Mouse (Mus musculus) cerebellum, adult 18-20 months (tissue): Measurements from ENCODE around the gene D030056L22Rik.

Experiments
- DNase-seq, 2 experiments: peaks; one replicate each; pipeline ENCODE4 v3.0.0; 2021

D030056L22Rik gene

DNA sequence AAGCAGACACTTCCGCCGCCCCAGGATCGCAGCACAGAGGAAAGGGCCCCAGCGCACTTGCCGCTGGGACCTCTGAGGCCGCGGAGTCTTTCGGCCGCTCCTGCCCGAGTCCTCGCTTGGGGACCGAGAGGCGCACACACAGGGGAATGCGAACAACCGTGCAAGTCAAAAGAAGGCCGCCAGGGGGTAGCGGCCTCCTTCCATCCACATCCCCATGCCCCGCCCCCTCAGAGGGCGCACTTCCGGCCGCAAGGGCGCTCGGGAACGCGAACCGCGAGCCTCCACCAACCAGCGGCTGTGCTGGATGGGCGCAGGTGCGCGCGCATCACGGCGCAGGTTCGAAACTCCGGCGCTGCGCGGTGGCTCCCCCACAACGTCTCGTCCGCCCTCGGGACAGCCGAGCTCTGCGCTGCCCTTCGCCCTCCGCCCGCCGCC is at the start of gene D030056L22Rik:
Gene D030056L22Rik (plus strand): TSS at position 328 of the 435 bp plus-strand sequence.
- DNase-seq = peak; percentile 96 to 99

DNA sequence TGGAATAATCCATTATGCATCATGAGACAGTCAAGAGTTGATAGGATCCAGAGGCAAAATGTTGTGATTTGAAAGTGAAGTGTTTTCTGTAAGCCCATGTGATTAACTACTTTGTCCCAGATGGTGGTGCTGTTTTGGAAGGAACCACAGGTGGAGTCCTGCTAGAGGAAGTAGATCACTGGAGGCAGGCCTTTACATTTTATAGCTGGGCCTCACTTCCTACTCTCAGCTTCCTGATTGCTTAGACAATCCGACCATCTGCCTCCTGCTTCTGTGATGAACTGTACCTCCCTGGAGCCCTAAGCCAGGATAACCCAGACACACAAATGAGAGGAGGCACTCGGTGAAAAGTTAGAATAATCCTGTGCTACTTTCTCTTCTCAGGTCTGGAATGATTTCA is 49.1 kb upstream of the D030056L22Rik start:
- DNase-seq = no peak

DNA sequence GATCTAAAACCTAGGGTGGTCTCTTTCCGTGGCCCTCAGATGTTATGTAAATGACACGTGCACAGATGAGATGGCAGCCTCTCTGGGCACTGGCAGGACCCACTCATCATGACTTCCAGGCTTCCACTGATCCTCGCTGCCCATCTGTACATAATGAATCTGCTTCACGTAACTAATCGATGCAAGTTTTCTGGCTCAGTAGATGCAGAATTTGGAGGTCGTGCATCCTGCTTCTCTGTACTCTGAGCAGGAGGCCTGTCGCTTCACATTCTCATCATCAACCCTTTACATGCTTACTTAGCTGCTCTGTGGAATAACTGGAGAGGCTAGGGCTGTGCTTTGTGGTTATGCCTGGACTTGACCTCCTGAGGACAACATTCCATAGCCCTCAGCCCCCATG is 46.0 kb upstream of the D030056L22Rik start:
- no peak for DNase-seq

DNA sequence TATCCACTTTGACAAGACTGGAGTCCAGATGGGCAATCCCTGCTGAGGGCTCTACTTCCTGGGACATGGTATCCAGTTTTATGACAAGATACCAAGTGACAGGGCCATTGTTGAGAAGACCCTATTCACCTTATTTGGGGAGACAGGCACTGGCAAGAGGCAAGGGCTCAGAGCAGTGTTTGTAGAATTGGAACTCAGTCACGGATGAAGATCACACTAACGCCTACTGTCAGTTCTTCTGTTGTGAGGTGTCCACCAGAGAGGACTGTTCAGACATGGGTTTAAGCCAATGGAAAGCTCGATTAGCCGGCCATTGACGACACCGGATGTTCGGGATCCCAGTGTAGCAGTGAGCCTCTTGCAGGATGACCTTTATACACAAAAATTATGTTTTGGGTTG is 43.4 kb upstream of the D030056L22Rik start:
- DNase-seq = no peak

DNA sequence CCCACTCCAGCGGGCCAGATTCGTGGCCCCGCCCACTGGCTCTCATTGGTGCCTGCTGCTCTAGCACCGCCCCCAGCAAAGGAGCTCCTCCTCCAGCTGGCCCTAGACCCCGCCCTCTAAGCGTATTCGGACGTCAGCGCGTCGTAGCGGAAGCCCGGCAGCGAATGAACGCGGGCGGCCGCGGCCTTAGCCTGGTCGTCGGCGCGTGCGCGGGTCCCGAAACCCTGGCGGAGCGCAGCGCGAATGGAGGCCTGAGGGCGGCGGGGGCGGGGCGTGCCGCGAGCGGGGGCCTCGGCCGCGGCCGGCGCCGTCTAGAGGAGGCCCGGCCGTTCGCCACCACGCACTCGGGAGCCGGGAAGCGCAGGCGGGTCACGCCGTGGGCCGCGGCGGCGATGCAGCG is 42.4 kb upstream of the D030056L22Rik start, which contains the start of gene Carnmt1:
Gene Carnmt1 (plus strand): TSS at position 157 of the 400 bp plus-strand sequence.
- peak; percentile 99 for DNase-seq

DNA sequence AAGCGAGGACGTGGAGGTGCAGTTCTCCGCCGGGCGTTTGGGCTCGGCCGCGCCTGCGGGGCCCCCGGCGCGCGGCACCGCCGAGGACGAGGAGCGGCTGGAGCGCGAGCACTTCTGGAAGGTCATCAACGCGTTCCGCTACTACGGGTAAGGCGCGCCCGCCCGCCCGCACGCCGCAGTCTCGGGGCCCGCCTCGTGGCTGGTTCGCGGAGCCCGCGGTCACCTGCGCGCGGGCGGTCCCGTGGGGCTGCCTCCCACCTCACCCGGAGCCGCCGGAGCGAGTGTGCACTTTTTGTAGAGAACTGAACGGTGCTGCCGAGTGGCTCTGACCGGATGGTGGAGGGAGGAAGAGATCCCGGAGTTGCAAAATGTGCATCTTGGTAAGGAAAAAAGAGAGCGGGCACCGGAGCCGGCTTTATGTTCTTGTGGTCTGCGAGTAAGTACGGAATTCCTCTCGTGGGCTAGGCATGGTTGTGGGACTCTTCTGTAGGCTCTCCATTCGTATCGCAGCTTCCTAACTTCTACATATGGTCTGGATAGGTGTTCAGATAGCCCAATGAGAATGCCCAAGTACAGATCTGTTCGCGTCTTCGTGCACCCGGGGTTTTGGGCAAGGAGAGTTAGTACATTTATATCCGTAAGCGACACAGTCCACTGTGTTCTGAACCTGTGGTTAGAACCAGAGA is 41.8 kb upstream of the D030056L22Rik start:
- DNase-seq = peak; percentile 50 to 74

DNA sequence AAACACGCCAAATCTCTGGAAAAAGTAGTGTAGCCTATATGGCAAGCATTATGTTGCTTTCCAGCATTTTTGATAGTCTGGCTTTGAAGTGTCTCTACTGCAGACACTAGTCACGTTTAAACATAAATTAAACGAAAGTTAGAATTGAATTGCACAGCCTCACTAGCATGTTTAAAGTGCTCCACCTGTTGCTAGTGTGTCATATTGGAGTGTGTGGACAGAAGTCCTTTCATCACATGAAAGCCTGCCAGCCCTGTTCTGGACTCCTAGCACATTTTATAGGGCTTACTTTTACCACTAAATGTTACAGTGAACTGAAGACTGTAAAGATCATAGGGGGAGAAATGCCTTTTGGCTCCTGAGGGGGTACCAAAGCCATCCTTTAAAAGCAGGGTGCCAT is 40.5 kb upstream of the D030056L22Rik start:
- no peak for DNase-seq

DNA sequence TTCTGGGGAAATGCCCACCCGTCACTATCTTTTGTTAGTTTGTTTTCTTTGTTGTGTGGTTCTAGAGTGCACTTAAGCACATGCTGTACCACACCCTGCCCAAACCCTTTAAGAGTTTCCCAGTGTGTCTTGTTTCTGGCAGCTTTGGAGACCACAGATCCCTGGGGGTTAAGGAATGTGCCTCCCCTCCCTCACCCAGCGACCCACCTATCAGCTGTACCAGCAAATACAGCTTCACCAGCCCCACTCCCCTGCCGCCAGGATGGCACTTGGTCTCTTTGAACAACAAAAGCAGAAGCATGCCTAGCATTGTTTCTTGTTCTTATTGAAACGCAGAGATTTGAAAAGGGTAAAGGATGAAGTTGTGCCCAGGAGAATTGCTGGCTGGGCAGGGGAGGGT is 39.9 kb upstream of the D030056L22Rik start:
- no peak for DNase-seq

DNA sequence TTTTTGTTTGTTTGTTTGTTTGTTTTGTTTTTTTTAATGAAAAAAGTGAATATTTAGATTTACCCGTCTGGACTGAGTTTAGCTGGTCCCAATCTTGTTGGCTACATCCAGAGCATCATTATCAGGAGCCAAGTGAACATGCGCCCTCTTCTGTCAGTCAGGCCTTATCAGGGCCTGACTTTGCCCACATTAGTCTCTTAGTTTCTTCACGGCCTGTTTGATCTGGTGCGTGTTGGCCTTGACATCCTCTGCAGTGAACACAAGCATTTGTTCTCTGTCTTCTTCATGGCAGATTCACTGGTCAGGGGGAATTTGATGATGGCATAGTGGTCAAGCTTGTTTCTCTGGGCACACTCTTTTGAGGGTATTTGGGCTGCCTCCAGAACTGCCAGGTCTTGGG is 30.9 kb upstream of the D030056L22Rik start:
- no peak for DNase-seq

DNA sequence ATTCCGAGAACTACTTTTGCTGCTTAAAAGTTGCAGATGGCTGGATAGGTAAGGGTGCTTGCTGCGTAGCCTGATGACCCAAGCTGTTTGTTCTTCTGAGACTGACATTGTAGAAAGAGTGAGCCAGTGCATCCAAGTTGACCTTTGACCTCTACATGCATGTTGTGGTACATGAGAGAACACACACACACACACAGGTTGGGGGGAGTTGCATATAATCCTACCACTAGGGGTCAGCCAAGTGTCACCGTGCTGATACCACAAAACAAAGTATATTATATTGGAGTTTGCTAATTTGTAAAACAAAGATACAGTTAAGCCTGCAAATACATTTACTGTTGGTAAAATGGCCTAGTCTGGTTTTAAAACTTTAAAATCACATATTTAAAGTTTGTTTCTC is 25.4 kb upstream of the D030056L22Rik start:
- DNase-seq = peak; percentile 38 to 47

DNA sequence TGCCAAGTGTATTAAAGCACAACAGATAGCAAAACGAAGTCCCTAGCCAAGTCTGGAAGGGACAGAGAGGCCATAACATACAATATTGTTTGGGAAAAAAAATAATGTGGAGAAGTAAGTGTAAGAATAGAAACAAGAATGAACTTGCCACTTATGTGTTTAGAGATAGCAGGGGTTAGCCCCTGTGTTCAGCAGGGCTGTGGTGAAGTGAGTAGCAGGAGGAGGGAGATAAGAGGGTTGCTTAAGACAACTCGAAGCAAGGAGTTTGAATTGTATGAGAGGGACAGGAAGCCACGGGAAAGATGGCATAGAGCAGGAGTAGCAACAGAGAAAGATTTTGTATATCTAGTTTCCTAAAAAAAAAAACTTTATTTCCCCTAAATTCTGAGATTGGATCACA is 20.8 kb upstream of the D030056L22Rik start:
- DNase-seq = no peak

DNA sequence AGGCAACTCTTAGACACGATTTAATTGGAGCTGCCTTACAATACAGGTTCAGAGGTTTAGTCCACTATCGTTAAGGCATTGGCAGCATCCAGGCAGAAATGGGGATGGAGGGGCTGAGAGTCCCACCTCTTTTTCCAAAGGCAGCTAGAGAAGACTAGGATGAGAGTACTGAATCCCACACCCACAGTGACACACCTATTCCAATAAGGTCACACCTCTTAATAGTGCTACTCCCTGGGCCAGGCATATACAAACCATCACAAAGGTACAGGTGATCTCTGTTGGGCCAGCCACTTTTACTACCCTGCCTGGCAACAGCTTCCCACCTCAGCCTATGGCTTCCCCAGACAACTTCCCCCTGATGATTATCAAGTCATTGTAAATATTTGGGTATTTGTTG is 20.2 kb upstream of the D030056L22Rik start:
- no peak for DNase-seq

DNA sequence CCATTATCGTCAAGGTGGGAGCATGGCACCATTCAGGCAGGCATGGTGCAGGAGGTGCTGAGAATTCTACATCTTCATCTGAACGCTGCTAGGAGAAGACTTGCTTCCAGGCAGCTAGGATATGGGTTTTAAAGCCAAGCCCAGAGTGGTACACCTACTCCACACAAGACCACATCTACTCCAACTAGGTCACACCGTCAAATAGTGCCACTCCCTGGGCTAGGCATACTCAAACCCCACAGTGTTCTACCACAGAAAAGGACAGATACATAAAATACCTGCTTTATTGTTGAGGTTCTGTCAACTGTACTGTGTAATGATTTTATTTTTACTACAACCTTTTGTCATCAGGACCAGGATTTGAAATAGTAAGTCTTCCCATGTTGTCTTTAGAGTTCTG is 17.9 kb upstream of the D030056L22Rik start:
- no peak for DNase-seq

DNA sequence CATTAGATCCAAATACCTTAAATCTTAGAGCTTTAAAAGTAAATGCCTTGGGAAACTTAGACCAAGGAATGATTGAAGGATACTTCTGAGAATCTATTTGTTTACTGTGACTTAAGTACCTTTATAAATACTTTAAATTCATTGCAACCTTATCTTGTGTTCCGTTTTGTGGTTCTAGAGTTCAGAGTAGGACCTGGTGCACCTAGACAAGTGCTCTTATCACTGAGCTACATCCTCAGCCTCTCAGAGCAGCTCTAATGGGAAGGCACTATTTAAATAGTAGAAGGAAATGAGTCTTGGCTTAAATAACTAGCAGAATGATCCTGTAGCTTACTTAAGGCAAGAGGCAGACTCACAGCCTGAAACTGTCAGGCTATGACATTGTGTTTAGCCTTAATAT is 17.4 kb upstream of the D030056L22Rik start:
- no peak for DNase-seq

DNA sequence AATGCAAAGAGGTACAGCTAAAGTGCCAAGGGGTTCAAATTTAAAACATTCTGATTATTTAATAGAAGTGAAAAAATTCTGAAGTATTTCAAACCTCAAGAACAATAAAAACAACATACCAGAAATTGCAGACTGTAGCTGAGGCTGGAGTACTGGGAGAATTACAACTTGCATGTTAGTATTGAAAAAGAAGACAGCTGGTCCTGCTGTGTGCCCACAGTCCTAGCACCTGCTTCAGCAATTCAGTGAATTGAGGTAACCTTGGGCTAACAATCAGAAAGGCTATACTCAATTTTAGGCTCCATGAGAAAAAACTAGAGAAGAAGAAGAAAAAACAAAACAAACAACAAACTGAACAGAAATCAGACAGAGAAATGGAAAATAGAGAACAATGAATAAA is 4.9 kb upstream of the D030056L22Rik start:
- peak; percentile 36 to 56 for DNase-seq

DNA sequence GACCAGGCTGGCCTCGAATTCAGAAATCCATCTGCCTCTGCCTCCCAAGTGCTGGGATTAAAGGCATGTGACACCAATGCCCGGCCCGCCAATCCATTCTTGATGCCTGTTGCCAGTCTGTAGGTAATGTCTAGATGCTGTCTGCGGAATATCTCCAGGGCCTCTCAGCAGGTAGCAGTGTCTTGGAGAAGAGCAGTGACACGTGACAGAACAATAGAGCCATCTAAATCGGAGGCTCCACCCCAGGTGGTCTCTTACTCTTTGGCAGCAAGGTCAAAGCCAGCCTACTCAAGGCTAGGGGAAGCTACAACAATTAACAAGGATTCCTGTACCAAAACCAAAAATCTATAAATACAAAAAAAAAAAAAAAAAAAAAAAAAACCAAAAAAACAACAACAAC is 2.1 kb upstream of the D030056L22Rik start:
- no peak for DNase-seq

DNA sequence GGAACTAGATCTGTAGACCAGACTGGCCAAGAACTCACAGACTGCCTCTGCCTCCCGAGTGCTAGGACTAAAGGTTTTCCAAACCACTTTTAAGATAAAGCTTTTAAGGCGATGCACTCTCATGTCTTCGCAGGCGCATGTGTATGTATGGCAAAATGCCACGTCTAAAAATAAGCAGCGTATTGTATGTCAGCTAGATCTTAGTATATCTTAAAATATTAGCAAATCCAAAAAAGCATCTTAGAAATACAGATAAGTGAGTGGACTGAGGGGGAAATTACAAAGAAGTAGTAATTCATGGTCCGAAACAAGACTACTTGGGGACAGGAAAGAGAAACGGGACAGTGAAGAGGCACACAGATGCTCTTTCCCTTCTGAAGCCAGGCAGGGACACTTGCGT is 1.4 kb upstream of the D030056L22Rik start:
- DNase-seq = no peak

DNA sequence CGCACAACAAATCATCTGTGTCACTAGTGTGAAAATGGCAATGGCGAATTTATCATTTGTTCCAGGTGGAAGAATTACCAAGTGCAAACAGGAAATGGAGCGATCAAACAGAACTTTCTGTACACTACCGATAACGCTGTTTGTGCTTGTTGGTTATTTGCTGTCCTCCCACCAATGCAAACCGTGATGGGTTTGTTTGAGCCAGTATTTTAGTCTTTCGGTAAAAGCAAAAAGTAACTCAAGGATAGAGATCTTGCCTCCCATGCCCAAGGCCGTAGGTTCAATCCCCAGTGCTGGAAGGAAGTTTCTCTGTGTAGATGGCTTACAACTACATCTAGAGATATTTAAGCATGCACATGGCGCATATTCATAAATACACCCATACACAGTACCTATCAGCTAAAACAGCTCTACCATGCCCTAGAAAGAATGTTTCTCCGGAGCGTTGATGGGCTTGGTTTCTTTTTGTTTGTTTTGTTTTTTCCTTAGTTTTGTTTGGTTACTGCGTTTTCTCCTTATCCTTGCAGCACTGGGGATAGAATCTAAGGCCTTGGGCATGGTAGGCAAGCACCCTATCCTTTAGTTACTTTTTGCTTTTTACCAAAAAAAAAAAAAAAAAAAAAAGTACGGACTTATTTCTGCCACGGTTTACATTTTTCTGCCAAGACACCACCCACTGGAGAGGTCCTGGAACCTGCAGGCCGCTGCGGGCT is 684 bp upstream of the D030056L22Rik start:
- no peak for DNase-seq

DNA sequence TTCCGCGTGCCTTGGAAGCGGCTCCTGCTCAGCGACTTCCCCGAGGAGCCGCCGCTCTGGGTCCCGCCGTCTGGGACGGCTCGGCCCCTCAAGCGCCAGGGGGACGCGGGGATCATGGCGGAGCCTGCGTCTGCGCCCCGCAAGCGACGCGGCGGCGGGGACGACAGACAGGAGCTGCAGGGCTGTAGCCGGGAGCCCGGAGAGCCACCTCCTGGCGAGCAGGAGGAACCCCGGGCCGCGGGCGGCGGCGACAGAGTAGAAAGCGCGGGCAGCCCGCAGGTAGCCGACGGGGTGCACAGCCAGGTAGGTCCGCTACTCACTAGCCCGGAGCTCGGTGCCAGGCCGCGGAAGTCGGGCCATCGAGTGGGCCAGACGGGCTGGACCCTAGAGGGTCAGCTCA is 364 bp downstream of the D030056L22Rik start:
- peak; percentile 44 to 68 for DNase-seq

DNA sequence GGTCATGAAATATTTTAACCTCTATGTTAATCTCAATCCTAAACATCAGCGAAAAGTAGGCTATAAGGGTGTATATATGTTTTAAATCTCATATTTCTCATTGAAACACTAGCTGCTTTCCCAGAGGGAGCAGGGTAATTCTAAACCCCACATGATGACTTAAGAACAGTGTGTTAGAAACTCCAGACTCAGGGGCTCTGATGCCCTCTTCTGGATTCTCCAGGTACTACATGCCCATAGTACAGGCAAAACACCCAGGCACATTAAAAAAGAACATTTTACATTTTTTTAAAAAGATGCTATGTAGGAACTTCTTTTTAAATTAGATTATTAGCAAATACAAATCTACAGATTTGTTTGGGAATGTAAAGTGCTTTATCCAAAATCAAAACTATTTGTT is 3.4 kb downstream of the D030056L22Rik start:
- DNase-seq = peak; percentile 73 to 80

DNA sequence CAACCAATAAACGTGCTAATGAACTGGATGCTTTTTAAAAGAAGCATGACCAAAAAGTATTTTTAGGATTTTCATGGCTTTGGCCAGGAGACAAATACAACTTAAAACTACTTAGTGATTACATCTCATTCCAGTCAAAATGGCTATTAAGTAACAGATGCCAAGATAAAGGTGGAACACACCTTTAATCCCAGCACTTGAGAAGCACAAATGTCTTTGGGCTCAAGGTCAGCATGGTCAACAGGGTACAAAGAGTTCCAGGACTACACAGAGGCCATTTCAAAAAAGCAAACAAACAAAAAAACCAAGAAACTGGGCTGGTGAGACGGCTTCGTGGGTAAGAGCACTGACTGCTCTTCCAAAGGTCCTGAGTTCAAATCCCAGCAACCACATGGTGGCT is 7.3 kb downstream of the D030056L22Rik start:
- DNase-seq = no peak

DNA sequence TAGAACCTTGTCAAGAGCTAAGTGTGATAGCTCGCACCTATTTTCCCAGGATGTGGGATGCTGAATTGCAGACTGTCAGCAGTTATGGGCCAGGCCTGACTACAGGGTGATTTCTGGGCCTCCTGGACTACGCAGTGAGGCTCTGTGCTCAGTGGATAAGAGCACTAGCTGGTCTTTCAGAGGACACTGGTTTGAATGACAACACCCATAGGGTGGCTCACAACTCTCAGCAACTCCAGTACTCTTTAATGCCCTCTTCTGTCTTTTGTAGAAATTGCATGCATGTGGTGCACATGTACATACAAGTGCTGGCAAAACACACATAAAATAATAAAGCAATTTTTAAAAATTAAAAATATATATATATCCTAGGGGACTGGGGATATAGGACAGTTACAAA is 12.2 kb downstream of the D030056L22Rik start:
- no peak for DNase-seq

DNA sequence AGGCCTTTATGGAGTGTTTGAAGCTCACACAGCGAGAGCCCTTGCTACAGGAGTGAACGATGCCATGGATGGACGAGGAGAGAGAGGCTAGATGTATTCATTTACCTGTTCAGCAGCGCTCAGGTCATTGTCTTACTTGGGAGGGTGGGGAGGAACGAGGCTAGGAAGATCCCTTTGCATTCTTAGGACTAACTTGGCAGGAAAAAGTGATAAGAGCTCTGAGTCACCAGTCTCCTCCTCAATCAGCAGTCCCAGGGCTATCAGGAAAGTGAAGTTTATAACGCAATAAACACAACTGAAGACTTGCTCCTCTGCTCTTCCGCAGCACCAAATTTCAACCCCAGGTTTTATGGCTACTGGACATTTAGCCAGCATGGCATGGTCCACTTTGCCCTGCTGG is 17.3 kb downstream of the D030056L22Rik start:
- DNase-seq = no peak

DNA sequence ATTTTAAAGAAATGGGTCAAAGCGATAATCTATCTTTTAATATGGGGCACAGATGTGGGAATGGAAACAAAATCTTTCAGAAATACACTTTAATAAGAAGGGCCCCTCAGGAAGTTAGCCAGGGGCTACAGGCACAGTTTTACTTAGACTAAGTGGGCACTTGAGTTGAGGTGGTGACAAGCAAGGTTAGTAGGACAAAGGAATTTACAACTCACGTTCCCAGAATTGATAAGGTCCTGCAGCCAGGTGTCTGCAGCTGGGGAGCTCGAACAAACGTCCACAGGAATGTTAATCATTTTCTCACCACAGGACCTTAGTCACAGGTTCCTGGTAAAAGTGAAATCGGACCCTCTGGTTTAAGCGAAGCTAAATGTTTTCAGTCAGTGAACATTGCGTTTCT is 18.1 kb downstream of the D030056L22Rik start:
- DNase-seq = no peak

DNA sequence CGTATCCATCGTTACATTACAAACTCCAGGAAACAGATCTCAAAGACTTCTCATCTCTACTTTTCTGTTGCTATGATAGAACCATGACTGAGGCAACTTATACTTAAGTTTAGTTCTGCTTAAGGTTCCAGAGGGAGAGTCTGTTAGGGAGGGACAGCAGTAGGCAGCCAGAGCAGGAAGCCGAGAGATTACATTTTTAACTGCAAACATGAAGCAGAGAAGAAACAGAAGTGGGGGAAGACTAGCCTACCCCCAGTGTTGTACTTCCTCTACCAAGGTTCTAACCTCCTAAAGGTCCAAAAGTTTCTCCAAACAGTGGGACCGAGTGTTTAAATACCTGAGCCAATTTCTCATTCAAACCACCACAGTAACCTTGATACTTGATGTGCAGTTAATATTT is 22.9 kb downstream of the D030056L22Rik start:
- no peak for DNase-seq
